Mouse (Mus musculus): ENCODE results near the gene Prkce.

The Prkce gene

DNA sequence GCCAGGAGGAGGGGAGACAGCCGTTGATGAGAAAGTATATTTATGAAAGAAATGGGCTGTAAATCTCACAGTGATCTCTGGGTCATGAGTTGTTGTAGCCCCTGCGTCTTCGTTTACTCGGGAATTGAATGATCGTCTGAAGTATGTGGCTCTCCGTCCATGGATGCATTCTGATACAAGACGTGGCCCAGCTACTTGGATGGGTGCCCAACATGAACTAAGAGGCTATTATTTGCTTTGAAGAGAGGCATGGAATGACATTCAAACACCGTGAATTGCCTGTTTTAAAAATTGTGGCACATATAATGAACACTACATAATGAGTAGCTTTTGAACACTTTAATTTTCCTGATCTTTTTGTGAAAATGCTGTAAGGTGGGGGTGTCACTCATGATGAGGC, 93.5 kb downstream of the Prkce start:
- no peak for DNase-seq (ENCODE audit: low spot score)

DNA sequence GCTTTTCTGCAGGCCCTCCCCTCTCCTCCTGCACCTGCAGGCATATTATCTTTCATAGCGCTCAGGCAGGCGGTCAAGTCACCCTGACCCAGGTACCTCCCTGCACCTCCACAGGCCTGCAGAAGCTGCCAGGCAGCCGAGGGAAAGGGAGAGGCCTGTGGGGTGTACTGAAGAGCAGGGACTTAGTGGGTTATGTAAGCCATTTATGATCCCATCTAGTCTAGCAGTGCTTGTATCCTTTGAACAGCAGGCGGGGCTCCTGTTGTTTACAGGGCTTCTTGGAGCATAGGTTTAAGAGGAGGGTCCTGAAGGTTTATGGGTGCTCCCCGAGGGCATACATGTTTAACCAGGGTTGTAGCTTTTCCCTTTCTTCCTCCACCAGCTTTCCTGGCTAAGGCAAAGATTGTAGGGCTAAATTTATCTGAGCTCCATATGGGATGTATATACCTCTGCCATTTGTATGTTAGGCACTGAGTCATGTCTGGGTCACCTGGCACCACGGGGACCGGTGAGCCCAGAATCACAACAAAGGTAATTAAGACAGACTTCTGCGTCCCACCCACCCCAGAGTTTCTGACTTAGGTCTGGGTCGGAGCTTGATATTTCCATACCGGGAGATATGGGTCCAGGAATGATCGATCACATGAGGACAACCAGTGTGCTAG, 96.5 kb downstream of the Prkce start:
- no peak for DNase-seq (ENCODE audit: low spot score)

DNA sequence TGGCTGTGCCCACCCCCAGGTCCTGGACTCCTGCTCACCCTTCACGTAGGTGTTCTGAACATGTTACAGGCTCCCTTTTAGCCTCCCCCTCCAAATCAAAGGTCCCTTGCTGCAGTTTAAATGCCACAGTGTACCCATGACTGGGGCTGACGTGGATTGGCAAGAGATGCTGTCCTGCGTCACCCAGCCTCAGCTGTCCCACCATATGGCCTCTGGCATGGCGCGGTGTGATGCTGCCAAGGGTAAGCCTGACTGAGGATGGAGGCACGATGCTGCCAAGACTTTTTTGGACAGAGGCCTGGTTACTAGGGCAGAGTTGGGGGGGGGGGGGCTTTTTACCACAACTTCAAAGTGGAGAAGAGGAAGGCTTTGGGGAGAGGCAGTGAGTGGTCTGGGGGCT, 98.5 kb downstream of the Prkce start:
- DNase-seq (ENCODE audit: low spot score): no peak

DNA sequence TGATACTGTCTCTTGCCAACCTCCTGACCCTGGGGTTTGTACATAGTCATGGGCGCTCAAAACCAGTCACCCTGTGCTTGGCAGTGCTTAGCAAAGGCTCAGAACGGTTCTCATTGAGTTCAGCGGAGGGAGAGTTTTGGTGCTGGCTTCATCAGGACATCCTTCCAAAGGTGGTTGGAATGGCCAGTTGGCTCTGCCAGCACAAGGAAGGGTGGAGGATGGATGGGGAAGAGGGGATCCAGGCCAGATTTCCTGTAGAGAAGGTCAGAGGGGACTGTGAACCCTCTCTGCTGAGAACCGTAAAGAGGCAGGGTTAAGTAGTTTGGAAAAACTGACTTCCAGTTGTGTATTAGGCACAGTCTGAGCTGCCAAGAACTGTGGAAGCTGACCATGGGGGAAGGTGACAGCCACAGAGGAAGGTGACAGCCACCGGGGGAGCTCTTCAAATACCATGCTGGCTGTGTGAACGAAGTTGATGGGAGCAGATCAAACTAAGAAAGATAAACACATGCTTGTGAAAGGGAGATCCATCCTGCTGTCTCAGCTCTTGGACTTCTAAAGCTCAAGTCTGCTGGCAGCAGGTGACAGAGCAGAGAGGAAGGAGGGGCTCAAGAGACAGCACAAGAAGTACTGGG, 99.7 kb downstream of the Prkce start:
- no peak for DNase-seq (ENCODE audit: low spot score)

DNA sequence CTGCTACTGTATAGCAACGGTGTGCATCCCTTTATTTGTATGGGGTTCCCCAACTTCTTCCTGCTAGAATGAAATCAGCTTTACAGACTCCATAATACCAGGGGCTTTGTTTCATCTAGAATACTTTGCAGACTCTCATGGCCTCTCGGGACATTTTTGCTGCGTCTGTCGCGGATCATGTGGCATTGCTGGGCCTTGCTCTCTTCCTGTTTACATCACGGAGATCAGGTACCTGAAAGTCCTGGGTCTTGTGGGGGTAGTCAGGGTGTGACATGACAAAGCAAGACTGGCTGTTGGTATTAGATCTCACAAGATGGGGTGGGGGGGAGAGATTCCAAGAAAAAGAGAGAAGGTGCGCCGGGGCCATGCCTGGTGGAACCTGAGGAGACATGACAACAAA, 102.1 kb downstream of the Prkce start:
- no peak for DNase-seq (ENCODE audit: low spot score)

DNA sequence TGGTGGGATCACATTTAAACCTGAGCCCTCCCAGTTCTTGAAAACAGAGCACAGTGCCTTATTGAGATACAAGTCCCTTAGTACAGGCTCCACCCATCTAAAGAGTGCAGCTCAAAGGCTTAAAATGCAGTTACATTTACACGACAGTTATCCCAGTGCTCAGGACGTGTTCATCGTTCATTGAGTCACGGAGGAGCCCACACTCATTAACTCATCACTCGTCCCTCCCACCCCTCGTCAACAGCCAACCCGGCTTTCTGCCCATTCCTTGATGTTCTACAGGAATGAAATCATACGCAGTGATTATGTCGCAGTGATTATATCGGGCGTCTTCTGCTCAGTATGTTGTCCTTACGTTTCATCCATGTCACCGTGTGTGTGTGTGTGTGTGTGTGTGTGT, 102.9 kb downstream of the Prkce start:
- DNase-seq (ENCODE audit: low spot score): no peak

DNA sequence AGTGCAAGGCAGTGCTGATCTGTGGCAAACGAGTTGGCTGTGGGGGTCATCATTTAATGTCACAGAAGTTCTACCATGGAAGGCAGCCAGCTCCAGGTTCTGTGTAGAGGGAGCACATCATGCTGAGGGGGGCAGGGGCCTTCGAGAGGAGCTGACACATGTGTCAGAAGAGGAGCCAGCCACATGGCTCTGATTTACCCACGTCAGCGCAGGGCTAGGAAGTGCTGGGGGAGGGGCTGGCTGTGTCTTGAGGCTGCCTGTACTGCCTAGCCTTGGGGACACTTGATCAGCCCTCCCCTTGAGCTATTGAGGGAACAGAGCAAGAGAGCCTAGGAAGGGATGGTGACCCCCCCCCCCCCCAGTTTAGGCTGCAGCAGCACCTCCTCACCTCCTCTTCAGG, 103.7 kb downstream of the Prkce start:
- no peak for DNase-seq (ENCODE audit: low spot score)

DNA sequence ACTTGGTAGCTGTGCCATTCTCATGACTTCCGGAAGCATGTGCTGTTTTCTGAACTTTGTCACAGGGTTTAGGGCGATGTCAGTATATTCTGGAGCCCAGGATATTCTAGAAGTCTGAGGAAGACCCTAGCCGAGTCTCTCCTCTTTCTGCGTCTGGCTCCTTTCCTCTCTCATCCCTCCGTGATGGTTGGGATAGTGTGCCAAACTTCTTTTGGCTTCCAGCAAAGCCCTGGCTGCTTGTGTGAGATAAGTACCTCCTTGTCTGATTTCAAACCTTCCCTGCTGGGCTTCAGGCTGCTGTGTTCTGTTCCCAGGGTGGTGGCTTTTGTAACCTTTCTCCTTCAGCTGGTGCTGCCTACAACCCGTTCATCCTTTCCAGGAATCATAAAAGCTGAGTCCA, 105.4 kb downstream of the Prkce start:
- no peak for DNase-seq (ENCODE audit: low spot score)

DNA sequence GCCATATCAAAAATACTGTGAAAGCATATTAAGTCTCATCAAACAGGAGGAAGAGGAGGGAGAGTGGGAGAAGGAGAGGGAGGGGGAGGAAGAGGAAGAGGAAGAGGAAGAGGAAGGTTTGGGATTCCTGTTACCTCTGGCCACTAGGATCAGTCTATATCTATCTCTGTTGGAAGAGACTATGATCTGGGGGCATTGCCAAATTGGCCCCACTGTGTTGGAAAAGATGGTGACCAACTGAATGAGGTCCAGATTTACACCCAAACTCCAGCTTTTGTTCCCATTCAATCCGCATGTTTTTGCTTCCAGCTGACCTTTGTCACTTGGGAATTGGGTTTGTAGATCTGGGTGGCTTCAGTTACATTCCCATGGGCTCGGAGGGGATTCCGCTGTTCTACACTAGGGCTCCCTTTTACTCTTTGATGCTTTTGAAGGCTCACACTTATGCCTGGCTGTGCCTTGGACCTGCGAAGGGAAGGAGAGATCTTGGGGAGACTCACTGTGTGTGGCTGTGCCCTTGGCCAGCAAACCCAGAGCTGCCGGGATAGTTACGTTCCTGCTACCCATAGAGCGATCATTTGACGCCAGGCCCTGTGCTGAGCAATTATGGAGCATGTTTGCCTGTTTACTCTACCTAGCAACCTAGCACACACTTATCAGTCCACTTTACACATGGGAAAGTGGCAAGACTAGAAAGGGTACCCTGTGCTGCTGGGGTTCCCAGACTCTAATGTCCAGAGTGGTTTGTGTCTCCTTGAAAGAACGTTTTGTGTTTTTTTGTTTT, 106.2 kb downstream of the Prkce start:
- DNase-seq (ENCODE audit: low spot score): no peak

DNA sequence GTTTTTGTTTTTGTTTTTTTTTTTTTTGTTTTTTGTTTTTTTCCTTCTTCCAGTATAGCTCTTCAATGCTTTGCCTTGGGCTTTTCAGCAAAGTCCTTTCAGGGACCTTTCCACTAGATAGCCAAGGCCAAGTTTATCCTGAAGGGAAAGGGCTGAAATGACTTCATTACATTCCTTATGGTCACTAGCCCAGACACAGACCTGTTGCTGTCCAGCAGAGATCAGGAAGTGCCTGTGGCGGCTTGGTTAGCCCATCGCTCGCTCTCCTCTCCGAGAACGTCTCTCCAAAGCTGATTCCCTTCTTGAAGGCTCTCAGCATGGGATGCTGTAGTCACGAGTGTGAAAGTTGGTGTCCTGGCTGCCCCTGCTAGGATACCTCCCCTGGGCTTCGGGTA, 106.8 kb downstream of the Prkce start:
- no peak for DNase-seq (ENCODE audit: low spot score)

DNA sequence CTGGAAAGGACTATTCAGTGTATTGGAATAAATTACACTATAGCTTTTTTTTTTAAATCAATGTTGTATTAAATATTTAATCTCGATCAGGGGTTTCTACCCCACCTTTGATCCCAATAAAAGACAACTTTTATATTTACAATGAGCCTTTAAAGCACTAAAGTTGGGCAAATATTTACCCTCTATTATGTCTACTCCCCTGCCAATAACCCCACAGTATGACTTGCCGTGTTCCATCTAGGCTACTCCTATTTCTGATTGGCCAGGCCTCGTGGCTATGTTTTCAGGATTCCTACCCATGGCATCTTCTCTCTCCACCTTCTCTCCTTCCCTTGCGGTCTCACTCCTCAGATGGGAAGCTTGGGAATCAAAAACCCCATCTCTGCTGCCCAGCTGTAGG, 108.8 kb downstream of the Prkce start:
- DNase-seq (ENCODE audit: low spot score): no peak

DNA sequence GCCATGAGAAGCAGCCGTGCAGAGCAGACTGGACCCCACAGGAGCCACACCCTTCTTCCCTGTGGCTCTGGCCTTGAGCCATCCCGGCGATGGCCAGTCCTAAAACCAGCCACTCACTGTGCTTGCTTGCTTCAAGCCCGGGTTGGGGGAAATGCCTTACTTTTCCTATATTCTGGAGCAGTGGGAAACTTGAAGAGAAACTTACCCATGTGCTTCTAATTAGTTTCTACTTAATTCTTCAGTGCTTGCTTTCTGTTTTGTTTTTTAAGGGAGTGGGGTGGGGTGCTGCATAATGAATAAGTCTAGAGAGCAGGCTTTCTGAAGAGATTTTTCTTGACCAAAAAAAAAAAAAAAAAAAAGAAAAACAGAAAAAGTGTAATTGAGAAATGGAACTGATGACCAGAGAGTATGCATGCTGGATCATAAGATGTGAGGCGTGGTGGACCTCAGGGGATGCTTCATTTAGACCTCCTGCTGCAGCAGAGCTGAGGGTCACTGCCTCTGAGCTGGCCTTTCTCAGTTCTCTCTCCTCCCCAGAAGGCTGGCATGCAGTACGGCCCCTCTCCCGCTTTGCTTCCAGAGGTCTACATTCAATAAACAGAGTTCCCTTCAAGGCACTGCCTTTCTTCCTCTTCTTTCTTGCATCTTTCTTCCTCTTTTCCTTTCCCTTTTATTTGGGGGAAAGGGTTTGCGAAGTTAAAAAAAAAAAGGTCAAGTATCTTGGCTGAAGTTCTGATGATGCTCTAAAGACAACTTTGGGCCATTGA, 109.6 kb downstream of the Prkce start:
- no peak for DNase-seq (ENCODE audit: low spot score)

DNA sequence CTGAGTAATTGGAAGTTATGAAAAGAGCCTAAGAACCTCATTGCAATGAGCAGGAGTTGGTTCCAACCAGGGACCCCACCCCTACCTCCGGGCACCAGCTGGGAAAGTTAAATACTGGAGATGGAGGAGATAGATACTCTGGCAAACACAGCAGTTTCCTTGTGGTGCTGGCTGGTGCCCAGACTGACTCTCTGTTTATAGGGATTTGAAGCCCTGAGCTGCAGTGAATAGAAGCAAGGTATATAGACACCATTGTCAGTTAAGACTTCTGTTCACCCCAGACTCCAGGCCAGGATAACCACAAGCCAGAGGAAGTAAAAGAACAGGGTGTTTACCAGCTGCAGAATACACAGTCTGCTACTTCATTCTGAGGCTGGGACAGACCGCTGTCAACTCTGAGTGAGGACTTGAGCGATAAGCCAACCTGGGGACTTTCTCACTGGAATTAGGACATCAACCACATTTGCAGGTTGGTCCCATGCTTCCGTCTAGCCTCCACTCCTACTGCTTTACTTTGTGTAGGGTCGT, 110.5 kb downstream of the Prkce start:
- DNase-seq (ENCODE audit: low spot score): no peak

DNA sequence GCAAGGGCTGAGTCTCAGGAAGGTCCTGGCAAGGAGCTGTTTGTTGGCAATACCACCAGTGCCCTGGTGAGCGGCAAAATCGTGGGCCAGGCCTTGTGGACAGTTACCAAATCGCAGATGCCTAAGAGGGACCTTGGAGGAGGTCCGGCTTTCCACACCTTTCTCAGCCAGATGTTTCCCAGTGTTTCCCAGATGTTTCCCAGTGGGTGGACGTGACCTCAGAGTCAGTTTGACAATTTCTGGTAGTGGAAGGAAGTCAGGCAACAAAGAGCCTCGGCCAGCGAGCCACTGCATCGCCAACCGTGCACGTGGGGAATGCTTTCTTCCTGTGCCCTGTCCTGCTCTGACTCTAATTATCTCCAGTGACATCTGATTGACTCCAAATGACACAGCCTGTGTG, 112.2 kb downstream of the Prkce start:
- DNase-seq (ENCODE audit: low spot score): no peak

DNA sequence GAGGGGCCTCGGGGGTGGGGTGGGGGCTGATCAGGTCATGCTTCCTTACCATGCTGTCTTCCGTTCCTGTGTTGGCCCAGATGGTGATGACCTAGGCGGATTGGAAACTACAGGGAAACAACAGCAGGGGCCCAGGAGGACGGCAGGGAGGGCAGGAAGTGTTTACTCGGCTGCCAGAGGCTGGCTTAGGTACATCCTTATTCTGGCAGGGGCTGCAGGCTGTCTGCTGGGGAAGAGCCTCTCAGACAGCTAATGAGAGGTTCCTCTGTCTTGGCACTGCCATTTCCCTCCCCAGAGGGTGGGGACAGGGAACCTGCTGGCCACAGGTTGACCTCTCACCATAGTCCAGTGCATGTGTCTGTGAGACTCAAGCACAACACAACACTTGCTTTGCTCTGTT, 116.2 kb downstream of the Prkce start:
- no peak for DNase-seq (ENCODE audit: low spot score)

DNA sequence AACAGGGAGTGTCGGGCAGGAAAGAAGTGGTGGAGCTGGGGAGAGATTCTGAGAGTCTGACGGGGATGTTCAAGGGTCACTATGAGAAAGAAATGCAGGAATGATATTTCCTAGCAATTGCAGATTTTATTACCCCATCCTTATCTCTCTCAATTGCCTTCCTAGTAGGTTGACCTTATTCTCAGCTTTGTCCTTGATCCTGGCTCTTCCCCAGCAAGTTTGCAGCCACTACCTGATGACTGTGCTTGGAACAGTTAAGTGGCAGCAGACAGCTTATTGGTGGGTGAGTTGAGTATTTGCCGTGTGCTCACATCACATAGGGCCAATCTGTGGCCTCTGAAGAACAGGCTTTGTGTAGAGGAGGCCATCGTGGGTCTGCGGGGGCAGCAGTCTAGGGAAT, 117.5 kb downstream of the Prkce start:
- DNase-seq (ENCODE audit: low spot score): no peak

DNA sequence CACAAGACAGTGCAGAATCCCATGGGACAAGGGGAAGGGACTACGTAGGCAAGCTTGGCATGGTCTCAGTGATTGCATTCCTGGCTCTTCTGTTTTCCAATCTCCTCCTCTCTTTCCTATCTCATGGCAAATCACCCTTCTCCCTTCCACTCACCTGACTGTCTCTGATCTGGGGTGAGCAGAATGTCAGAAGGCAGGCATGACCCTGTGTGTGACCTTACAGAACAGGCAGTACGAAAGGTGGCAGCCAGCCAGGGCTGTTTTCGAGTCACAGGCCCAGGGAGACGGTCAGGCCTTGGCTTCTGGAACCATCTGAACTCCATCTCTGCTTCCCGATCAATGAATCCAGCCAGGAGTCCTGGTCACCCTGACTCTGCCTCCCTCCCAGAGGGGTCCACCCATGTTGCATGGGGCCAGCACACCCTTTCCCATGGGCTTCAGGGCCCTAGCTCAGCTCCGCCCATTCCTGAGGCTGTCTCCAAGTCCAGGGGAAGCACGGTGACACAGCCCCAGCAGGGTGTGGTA, 119.2 kb downstream of the Prkce start:
- no peak for DNase-seq (ENCODE audit: low spot score)

DNA sequence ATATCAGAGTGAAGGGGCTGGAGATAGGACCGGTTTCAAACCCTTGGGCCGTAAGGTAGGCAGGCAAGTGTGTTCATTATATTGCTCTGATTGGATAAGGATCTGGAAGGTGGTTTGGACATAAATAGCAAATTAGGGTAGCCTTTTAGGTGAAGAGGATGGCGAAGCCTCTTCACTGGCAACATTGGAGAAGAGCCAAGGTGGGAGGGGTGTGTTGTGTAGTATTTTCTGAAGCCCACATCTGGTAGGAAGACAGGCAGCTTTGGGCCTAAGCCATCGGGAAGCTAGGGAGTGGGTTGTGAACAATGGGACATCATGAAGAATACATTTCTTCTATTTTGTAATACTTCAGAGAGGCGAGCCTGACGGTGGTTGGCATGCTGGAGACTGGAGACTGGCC, 125.1 kb downstream of the Prkce start:
- no peak for DNase-seq (ENCODE audit: low spot score)

DNA sequence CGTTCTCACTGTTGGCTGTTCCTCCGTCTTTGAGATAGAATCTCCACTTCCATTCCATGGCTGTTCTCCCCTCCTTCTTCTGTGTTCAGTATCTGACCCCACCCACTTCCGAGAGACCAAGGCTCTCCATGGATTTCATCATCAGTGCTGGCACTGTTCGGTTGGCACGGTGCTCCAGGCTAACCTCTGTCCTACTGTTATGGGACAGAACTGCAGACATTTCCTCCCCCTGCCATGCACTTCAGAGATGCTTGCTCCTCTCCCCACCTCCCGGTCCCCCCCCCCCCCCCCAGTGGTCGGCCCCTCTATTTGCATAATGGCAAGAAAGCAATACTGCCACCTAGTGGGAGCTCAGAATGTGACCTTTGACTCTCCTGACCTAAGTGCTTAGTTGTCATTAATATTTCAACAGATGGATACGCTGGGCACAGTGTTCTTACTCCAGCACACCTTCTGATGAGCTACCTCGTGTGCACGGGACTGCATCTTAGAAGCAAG, 125.7 kb downstream of the Prkce start:
- peak; percentile 75 for DNase-seq (ENCODE audit: low spot score)

DNA sequence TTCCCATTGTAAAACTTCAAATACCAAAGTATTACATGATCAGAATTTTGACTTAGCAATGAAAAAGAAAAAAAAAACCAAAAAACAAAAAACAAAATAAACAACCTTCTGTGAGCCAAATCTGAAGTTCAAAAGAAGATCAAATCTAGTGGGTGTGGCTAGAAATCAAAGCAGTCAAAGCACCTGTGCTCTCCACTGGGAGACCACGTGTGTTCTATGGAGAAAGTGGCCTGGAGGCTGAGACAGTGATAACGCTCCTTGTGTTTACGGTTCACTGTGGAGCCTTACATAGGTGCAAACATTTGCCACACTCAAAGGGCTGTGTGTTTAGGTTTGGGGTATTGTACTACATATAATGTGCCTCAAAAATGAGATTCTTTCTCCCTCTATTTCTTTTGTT, 132.0 kb downstream of the Prkce start:
- no peak for DNase-seq (ENCODE audit: low spot score)

DNA sequence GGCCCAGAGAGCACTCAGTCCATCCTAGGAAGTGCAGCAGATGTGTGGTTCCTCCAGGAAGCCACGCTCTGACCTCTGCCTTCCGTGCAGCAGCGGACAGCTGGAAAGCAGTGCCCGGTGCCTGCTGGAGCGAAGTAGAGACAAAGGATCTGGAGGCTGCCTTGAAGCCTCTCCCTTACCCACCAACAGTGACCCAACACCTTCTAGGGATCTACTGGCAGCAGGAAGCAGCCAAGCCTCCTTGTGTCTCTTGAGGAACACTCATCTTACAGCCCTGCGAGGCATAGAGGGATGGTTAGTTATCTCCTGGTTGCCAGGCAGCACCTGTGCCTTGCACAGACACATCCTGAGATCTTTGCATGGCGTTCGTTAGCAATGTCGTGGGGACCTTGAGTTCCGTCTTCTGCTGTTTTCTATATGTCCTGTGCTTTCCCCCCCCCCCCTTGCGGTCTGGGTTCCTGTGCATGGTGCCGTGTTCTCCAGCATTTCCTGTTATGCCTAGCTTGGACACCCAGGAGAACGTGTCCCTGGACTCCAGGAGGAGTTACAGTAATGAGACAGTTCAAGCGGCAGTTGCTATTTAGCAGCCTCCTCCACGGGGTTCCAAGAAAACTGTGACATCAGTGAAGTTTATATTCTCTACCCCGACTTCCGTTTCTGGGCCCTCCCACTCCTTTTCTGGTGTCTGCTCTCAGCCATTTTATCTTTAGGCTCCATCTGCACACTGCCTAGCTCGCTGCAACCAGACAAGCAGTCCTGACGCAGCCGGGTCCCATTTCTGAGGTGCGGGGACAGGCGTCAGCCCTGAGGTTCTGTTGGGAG, 133.4 kb downstream of the Prkce start:
- DNase-seq (ENCODE audit: low spot score): peak; percentile 33

Measured in yolk sac, embryonic 10.5 days (tissue).